Mouse (Mus musculus) C2C12 (cell line): ENCODE measurements around the gene Cdk17. TPM values are rescaled to one million over a fixed set of nuclear protein-coding genes. Genes with fewer than 3 reads are reported as not detected.

Source experiments
- H3K27me3 ChIP-seq: one replicate; pipeline ENCODE4 v1.6.1; 2011; ENCODE audit not compliant: control insufficient read depth, insufficient read depth, insufficient read length
- H3K36me3 ChIP-seq: one replicate; pipeline ENCODE4 v1.6.1; 2011; ENCODE audit not compliant: control insufficient read depth, insufficient read depth
- H3K4me3 ChIP-seq: one replicate; pipeline ENCODE4 v1.5.1; 2011; ENCODE audit warnings: mild to moderate bottlenecking, control low read depth; ENCODE audit not compliant: poor library complexity, insufficient read depth, severe bottlenecking
- H3K79me2 ChIP-seq: one replicate; pipeline ENCODE4 v1.6.1; 2011; ENCODE audit not compliant: control insufficient read depth, insufficient read depth
- H3K79me3 ChIP-seq: one replicate; pipeline ENCODE4 v1.6.1; 2011; ENCODE audit warnings: low read depth, control low read depth
- H3ac ChIP-seq: one replicate; pipeline ENCODE3; 2011; ENCODE audit warnings: low read depth; ENCODE audit not compliant: control insufficient read depth, insufficient read length
- CEBPB ChIP-seq: IDR thresholded peaks from one replicate; pipeline ENCODE4 v1.6.1; 2011; ENCODE audit warnings: low read depth, mild to moderate bottlenecking, control low read depth, moderate library complexity
- CTCF ChIP-seq: IDR thresholded peaks from one replicate; pipeline ENCODE4 v1.5.1; 2011; ENCODE audit not compliant: control insufficient read depth, insufficient read depth, insufficient read length
- FOSL1 ChIP-seq: IDR thresholded peaks from one replicate; pipeline ENCODE4 v1.8.0; 2011; ENCODE audit warnings: mild to moderate bottlenecking, low read length; ENCODE audit not compliant: poor library complexity, insufficient read depth, severe bottlenecking
- MAX ChIP-seq: IDR thresholded peaks from one replicate; pipeline ENCODE4 v1.6.1; 2011; ENCODE audit warnings: mild to moderate bottlenecking, control low read depth
- MYOD1 ChIP-seq: IDR thresholded peaks from one replicate; pipeline ENCODE4 v1.6.1; 2011; ENCODE audit warnings: low read depth; ENCODE audit not compliant: control insufficient read depth, insufficient read length
- MYOG ChIP-seq: IDR thresholded peaks from one replicate; pipeline ENCODE4 v1.6.1; 2011; ENCODE audit not compliant: control insufficient read depth, insufficient read length; ENCODE audit errors: extremely low read depth
- USF1 ChIP-seq: IDR thresholded peaks from one replicate; pipeline ENCODE4 v1.6.1; 2011; ENCODE audit warnings: low read depth, mild to moderate bottlenecking, control low read depth, moderate library complexity
- polyA plus RNA-seq: library from polyadenylated mRNA; unstranded; fragments of >200 nt; fragmentation: generic; extraction: Trizol; gene quantifications from one replicate; pipeline ENCODE4 v1.2.1, GENCODE M21; 2012; ENCODE audit warnings: missing spikeins

Cdk17 gene
- polyA plus RNA-seq, 1 experiment: 7.4 TPM

DNA sequence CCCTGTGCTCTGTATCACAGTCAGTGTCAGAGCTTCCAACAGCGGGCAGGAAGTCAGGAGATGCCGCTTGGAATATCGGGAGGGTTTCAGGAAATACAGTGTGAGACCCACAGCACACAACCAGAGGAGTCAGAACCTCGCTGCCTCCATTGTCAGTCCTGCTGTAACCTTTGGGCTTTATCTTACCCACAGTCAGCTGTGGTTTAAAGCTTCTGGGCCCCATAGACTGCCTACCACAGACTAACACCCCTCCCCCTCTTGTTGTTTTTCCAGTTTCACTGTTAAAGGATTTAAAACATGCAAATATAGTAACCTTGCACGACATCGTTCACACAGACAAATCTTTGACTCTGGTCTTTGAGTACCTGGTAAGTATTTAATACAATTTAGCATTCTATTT, 65.1 kb downstream of the Cdk17 start:
- TF ChIP-seq CTCF: no peak
- TF ChIP-seq MYOD1: no peak
- no peak for TF ChIP-seq CEBPB
- TF ChIP-seq USF1: no peak
- no peak for TF ChIP-seq FOSL1
- no peak for TF ChIP-seq MYOG
- TF ChIP-seq MAX: no peak
- no peak overlapping the region for H3K4me3 ChIP-seq
- peaks cover 43% of the 10 kb centered on the region for H3K36me3 ChIP-seq
- H3K79me3 ChIP-seq: peaks cover 3% of the 10 kb centered on the region
- no peaks in the 10 kb centered on the region for H3K27me3 ChIP-seq
- no peak overlapping the region for H3ac ChIP-seq
- H3K79me2 ChIP-seq: no peaks in the 10 kb centered on the region

DNA sequence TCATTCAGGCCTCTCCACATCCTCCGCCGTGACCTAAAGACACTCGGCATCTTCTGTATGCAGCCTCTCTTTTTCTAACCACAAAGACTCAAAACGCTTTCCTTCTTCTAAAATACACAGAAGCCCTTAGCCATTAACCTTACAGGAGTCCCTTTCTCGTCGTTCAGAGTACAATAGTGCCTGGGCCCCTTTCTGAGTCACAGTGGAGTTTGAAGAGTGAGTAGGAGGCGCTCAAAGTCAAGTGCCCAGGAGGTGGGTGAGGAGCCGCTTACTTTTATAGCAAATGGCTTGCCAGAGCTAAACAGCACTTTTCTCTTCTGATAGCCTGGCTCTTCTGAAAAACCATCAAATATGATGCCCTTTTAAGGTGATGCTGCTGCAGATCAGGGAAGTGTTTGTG, 67.2 kb downstream of the Cdk17 start:
- Histone ChIP-seq H3K4me3 (no peak overlapping the region), H3K79me2 (no peaks in the 10 kb centered on the region), H3K79me3 (peaks cover 3% of the 10 kb centered on the region), H3K27me3 (no peaks in the 10 kb centered on the region), H3K36me3 (peaks cover 53% of the 10 kb centered on the region), H3ac (no peak overlapping the region)
- no peak for TF ChIP-seq MYOD1
- TF ChIP-seq MAX: no peak
- no peak for TF ChIP-seq CEBPB
- TF ChIP-seq USF1: no peak
- no peak for TF ChIP-seq MYOG
- TF ChIP-seq FOSL1: no peak
- TF ChIP-seq CTCF: no peak

GRCm38 (mm10) chr10:93228401-93229007, 67.8 kb downstream of the Cdk17 start:
- Histone ChIP-seq H3K79me2 (no peaks in the 10 kb centered on the region), H3K36me3 (peaks cover 56% of the 10 kb centered on the region), H3K79me3 (peaks cover 3% of the 10 kb centered on the region), H3K27me3 (no peaks in the 10 kb centered on the region), H3ac (no peak overlapping the region), H3K4me3 (no peak overlapping the region)
- TF ChIP-seq USF1 (no peak), CTCF (no peak), MAX (no peak), FOSL1 (no peak), MYOG (no peak), MYOD1 (no peak), CEBPB (no peak)

DNA sequence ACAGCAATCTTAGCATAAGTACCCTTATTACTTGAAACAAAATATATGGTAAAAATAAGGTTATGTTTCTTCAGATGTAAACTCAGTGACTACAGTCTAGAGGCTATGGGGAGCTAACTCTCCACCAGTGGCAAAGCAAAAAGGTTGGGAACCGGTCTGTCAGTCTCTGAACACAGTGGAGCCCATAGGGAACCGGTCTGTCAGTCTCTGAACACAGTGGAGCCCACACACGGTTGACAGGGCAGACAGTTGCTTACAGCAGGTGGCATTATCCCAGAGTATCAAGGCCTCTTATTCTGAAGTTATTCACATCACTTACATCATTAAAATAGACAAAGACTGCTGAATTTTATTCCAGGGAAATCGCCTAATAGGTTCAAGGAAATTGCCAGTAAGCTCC, 70.8 kb downstream of the Cdk17 start:
- peaks cover 71% of the 10 kb centered on the region for H3K36me3 ChIP-seq
- H3K79me2 ChIP-seq: no peaks in the 10 kb centered on the region
- no peak overlapping the region for H3ac ChIP-seq
- H3K27me3 ChIP-seq: no peaks in the 10 kb centered on the region
- peaks cover 3% of the 10 kb centered on the region for H3K79me3 ChIP-seq
- no peak overlapping the region for H3K4me3 ChIP-seq
- no peak for TF ChIP-seq USF1
- TF ChIP-seq MYOG: no peak
- TF ChIP-seq FOSL1: no peak
- TF ChIP-seq MAX: no peak

DNA sequence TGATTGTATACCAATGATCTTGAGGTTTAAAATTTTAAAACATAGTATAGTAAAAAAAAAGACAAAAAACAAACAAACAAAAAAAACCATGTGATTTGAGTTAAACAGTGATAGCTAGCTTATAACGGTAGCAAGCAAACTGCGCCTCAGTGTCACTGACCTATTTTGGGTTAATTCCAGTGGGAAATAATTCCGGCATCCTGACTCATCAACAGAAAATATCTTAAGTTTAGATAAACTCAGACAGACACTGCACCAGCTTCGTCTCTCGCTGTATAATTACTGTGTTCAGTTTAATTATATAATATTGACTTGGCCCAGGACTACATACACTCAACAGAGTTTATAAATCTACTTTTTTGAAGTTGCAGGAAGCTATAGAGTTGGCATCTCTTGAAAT, 71.2 kb downstream of the Cdk17 start:
- H3K27me3 ChIP-seq: no peaks in the 10 kb centered on the region
- peaks cover 71% of the 10 kb centered on the region for H3K36me3 ChIP-seq
- peaks cover 3% of the 10 kb centered on the region for H3K79me3 ChIP-seq
- H3K79me2 ChIP-seq: no peaks in the 10 kb centered on the region
- no peak for TF ChIP-seq MYOG
- no peak for TF ChIP-seq CEBPB
- TF ChIP-seq MYOD1: no peak
- TF ChIP-seq FOSL1: no peak
- no peak for TF ChIP-seq MAX
- no peak for TF ChIP-seq USF1
- no peak for TF ChIP-seq CTCF
- H3ac ChIP-seq: no peak overlapping the region
- H3K4me3 ChIP-seq: no peak overlapping the region
